Mouse (Mus musculus) gastrocnemius, postnatal 10 days (tissue): ENCODE measurements around the gene Sorcs3. TPM values are rescaled to one million over a fixed set of nuclear protein-coding genes. Genes with fewer than 3 reads are reported as not detected.

Source experiments
- DNase-seq: peaks from one replicate; pipeline ENCODE4 v3.0.0; 2021; ENCODE audit warnings: mixed read lengths
- total RNA-seq, 2 experiments: library from RNA; stranded (reverse); gene quantifications; 2 replicates each; pipeline ENCODE4 v1.2.3; 2021

Gene Sorcs3
- total RNA-seq, 2 experiments from 2014 or later: 0.07 to 0.14 TPM

DNA sequence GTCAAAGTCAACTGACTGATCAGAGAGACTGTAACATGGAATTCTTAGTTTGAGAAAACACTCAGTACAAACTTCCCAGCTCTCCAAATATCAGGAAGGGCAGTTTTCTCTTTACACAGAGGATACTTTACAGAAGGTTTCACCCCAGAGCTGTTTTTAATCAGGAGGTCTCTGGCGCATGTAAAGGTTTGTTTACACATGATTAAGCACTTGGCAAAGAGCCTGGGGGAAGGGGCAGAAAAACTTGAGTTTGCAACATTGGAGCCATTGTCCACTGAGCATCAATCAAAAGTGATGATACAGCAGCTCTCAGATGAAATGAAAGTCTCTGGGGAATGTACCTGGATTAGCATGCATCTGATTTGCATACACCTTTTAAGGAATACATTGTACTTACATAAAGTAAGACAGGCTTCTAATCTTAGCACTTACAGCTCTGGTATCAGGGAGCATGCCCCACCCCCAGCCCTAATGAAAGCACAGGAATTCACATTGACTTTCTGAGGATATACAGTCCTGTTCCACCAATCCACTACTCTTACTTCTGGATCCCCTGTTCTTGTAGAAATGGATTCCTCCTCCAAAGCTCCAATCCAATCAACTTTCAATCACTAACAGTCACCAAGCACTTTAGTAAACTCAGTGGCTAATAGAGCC is 500.6 kb downstream of the Sorcs3 start:
- DNase-seq: no peak

DNA sequence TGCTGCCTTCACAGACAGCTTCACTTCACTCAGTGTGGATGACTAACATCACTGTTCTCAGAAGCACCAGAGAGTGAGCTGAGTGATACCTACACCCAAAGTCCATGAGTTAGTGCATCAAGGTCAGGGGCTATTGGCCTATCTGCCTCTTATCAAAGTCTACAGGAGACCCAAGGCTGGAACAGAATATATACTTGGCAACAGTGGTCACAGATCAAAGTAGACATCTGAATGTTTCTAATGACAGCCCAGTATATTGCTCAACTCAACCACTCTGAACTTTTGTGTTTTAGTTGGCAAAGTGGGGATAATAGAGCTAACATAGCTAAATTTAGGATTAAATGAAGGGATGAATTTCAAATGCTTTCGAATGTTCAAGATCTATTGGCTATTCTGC is 501.1 kb downstream of the Sorcs3 start:
- DNase-seq: no peak

DNA sequence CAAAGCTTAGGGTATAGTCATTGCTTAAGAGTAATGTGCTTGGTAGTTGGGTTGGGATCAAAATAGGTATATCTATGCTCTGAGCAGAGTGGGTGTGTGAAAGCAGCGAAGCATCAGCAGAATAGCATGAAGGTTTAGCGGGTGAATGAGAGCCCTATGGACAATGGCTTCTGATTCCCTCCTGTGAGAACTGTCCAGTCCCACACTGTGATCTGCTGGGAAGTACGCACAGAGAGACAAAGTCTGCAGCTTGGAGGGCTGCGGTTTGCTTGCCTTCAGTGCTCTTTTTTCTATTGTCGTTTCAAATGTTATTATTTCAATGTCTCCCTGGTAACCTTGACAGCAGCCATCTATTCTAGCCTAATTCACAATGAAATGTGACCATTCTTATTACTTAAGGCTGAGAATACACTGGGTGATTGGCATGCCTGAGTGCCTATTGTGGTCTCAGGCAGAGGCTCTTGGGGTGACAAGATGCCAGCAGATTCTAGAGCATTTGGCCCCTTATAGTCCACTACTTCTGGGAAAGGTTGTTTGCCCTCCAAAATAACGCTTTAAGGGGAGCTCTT is 520.1 kb downstream of the Sorcs3 start:
- DNase-seq: no peak

DNA sequence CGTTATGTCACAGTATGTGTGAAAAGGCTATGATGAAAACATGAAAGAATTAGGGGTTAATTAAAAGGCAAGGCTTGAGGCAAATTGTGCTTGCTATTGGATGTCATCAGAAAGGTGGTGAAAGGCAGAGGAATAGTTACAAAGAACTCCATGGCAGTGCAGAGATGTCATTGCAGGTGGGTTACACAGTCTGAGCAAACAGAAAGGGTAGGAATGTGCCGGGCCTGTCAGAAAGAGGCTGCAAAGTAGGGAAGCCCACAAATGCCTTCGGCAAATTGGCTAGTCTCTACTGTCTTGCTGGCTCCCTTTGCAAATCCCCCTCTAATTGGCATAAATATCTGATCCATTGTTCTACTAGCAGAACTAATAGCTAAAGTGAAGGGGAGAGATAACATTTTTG is 521.2 kb downstream of the Sorcs3 start:
- DNase-seq: no peak

DNA sequence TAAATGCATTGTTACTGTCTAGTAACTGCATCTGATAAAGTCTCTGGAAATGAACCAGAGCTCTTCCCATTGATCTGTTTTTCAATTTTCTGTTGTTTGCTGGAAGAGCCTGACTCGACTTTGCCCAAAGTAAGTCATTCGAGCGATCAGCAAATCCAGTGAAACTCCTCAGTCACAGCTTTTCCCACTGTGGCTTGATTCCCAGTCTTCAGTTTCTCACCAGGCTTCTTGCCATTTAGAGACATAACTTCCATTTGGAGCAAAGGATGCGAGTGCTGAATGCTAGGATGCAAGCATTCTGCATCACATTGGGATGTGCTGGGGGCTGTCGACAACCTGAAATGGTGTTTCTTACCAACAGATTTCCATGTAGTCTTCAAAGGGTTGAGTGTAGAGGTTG is 521.8 kb downstream of the Sorcs3 start:
- no peak for DNase-seq

DNA sequence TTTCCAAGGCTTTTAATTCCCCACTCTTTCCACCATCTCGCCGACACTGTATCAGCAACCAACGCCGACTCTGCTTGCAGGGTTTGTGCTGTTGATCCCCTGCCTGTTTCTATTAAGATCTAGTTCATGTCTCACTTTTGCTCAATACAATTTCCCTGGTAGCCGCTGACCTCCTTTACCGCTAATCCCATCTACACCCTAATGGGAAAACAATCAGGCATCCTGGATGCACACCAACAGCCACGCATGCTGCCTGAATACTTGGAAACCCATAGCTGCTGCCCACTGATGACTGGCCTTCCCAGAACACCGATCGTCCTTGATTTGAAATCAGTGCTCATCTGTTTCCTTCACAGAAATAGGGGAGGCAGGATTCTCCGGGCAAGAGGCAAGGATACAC is 525.9 kb downstream of the Sorcs3 start:
- DNase-seq: no peak

DNA sequence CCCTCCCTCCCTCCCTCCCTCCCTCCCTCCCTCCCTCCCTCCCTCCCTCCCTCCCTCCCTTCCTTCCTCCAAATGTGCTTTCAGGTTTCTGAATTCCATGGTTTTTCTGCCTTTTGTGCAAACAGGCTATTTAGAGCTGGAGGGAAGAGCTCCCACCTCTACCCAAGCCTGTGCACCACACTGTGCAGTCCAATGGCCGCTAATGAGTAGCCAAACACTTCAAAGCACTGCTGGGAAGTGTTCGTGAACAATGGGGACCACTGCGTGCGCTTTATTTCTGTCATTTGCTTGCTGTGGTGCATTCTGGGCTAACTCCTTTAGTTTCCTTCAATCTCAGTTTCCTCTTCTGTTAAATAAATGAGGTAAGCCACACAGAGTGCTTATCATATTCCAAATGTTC is 528.5 kb downstream of the Sorcs3 start:
- no peak for DNase-seq

DNA sequence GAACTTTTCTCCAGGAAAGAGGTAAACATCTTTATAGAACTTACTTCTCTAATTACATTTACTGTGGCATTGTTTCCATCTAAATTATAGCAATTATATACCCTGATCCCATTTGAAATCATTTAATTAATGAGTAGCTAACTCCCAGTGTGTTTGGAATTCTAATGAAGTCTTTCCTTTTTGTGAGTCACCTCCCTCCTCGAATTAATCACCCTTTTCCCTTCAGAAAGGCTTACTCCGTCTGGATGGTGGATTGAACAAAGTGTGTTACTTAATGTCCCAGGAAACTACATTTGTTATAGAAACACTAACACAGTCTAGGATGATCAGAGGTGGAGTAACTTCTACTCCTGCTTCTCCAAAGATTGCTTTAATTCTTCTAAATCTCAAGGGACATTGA is 531.7 kb downstream of the Sorcs3 start:
- no peak for DNase-seq

DNA sequence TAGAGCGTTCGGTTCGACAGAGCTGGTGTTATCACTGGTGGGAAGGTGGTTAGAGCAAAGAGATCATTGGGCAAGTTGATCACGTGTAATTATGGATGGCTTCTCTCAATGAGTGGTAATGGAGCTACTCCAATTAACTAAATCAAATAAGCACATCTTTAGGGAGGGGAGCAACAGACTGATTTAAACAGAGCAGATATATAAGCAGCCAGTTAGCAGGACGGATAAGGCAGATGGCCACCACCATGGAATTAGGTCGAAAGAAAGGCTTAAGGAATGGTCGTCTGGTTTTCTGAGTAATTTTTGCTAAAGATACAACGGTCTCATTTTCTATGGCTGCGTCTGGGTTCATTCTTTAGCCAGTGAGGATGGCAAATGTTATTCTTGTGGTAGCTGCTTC is 549.3 kb downstream of the Sorcs3 start:
- DNase-seq: no peak

DNA sequence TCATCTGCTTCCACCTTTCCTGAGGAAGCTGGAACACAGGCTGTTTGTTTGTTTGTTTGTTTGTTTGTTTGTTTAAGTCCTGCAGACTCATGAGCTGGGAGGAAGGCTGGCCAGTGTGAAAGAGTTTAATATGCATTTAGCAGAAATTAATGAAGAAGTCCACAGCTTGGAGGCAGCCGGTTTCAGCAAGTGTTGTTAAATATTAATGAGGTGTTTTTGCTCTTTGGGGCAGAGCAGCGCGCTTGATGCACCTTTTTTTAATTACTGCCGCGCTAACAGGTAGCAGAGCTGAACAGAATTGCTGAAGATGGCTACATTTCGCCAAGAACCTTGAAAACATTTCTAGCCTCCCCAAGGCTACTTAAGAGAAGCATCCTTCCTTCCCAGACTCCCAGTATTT is 551.0 kb downstream of the Sorcs3 start:
- DNase-seq: no peak

DNA sequence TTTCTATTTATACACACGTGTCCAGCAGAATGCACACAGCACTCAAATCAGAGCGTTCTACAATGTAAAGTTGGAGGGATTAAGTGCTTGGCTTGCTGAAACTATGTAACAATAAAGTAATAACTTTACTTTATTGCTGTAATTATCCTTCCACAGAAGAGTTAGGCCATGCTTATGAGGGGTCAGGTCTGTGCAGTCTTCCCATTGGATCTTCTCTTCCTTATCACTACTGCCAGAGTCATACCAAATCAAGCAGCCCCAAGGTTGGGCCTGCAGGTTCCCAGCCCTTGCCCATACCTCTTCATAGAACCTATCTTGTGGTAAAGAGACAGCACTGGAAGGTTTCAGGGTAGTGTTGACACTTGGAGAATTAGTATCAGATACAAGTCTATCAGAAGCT is 560.7 kb downstream of the Sorcs3 start:
- no peak for DNase-seq

DNA sequence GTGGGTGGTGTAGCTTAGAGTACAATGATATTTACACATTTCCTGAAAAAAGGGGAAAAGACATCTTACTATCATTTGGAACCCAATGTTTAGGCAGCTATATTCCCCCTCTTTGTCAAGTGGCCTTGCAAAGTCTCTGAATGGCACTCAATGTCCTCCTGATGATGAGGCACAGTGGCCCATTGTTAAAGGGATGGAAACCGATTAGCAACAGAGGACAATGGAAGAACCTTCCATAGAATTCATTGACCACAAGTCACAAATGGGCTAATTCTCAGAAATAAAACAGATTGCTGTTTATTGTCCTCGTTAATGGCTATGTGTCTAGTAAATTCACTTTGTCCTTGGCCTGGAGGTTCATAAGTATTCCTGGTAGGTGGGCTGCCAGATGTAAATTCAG is 565.7 kb downstream of the Sorcs3 start:
- no peak for DNase-seq

DNA sequence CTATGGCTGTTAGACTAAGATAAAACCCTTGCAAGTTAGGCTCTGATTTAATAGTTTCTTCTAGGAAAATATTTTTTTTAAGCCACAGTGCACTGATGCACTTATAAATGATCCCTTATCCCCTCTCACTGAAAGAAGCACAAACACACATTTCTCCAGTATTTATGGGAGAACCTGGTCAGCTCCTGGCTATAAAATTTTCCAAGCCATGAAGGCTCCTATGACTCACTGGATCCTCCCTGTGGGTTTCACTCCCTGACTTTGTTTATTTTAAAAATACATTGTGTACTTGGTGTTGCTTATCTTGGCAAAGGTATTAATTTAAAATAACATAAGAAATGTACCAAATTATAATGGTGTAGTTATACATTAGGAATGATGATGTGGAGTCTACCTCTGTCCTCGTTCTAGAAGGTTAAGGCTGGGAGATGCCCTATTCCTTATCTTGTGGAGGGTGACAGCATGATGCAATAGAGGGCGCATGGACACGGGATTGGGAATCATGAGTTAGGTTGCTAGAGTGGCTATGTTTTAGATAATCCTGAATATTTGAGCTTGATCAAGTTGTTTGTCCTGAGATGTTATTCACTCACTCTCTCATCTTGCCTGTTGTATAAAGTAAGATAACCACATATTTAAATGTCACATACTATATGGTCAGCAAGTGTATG is 573.4 kb downstream of the Sorcs3 start:
- no peak for DNase-seq

DNA sequence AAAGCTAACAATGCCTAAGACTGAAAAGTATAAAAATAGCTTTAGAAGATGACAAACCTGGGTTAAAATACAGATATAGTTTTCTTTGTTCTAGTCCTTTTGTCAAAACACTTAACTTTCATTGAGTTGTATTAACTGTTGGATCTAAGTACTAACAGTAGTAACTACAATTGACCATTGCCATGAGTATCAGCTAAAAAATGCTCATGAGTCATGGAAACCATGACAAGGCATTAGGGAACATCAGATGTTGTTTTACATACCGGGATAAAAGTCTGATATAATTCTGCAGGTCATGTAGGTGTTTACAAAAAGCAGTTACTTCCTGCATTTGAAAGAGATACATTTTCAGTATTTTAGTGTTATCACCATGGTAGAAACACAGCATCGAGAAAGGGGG is 575.0 kb downstream of the Sorcs3 start:
- DNase-seq: no peak

DNA sequence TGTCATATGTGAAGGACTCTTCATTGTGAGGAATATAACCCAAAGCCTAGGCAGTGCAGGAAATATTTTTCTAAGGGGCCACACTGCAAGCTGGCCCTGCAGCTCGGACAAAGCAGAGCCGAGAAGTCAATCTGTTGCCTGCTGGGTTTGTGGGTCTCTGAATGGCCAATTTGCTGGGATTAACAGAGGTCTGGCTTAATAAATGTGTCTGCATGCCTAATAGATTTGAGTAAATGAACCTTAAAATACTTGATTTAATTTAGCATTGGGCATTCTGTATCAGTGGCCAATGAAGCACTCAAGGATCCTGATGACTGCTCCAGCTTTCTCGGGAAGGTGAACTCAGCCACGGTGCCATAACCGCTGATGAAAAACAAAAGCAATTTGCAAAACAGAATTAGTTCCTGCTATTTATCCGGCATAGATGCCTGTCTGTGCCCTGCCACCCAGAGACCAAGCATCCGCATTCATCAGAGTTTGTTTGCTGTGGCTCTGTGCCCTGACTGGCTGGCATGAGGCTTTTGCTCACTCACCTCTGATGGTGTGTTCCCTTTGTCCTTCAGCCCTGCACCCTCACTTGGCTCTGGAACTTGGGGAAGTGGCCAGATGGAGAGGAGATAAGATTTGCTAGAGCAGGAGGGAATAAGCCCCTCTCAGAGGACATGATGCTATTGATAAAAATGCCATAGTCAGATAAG is 576.3 kb downstream of the Sorcs3 start:
- no peak for DNase-seq

DNA sequence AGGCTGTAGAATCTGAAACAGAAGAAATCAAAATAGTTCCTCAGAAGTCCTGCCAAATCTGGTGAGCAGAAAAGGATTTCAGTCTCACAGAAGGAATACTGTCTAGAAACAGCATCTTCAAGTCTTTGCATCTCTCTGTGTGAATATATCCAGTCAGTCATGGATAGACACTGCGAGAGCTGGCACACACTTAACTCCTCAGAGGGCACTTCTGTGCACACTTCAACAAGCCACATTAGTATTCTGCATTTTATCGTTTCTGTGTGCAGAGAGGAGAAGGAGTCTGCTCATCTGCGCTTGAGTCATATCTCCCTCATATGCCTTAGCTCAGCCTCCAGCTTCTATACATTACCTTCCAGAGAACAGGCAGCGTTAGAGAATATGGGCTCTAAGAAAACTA is 581.4 kb downstream of the Sorcs3 start:
- DNase-seq: no peak

DNA sequence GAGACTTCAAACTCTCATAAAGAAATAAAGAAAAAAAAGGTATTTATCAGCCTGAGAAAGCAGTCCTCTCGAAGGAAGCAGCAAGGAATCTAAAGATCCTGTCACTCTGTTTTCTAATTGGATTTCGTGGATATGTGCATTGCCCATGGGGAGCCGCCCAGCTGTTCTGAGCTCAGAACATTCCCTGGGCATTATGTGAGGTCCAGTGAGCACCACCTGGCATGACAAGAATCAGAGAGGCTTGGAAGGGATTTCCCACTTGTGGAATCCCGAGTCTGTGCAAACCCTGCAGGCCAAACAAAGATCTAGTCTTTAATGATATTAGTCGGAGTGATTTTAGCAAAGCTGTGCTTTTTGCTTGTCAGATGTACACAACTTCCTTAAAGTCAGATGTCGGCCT is 598.7 kb downstream of the Sorcs3 start:
- DNase-seq: no peak

DNA sequence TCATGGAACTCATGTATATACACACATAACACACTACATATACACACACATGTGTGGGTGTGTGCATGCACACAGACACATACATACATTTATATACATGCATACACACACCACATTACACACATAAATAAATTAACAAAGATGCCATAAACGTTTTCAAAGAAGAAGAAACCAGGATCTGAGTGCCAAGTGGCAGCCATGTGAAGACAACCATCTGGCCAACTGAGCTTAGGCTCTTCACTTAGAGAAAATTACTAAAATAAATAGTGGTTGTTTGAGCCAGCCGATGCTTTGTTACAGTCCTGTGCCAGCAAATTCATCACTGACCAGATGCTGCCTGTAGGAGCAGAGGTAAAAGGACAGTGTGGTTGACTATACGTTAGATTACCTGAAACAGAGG is 605.7 kb downstream of the Sorcs3 start:
- DNase-seq: no peak

DNA sequence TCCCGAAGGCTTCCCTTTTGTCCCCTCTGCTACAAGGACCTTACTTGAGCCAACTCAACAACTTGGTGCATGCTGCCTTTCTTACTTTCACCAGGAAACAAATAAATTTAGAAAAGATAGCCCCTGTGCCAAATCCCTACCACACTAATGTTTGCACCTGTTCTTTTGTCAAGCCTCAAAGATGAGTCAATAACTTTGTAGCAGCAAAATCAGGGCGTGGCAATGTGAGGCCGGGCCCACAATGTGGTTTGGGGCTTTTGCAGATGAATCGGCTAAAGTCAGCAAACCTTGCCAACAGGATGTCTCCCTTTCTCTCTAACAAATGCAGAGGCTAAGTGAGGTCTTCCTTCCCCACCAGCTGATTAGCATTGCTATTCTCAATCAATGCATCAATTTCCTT is 608.0 kb downstream of the Sorcs3 start:
- DNase-seq: no peak

DNA sequence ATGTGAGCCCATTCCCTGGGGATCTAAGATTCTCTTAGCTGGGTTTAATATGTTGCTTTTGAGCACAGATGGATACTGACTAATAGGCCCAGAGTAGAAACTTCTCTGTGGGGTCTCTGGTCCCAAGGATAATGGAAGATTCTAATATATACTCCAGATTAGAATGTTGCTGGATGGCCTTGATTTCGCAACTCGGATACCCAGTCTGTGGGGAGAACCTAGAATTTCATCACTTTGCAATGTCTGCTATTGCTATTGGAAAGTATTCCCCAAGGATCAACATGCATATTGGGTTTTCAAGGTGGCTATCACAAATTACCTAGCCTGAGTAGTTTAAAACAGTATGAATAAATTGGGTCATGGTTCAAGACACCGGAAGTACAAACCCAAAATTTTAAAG is 609.2 kb downstream of the Sorcs3 start:
- no peak for DNase-seq

DNA sequence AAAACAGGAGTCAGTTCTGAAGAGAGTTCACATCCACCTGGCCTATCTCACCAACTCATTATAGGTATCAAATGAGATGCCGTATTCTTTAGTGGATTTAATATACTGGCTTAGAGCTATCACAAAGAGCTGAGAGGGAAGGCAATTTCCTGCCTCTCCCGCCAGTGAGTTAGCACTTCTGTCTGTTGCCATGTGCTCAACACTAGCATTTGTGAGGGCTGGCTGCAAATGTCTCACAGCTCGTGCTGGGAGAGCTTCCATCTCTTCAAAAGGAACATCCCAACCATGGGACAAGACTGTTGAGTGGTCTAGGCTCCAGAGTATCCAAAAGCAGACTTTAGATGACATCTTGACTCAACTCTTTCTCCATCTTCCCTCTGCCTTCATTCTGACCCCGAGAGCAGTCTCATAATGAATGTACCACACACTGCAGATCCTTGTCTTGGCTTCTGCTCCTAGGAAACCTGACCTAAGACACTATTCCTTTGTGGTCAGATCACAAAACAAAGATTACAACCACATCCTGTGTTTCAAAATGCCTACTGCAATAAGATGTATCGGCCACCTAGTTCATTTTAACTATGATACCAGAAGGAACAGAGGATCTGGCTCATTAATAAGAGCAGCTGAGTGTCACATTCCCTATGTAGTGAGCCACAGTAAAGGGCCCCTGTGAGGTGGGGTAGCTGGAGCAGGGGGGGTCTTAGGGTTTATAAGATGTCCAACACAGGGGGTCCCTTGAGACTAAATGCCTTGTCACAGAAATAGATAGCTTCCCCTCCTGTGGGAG is 614.9 kb downstream of the Sorcs3 start:
- no peak for DNase-seq

DNA sequence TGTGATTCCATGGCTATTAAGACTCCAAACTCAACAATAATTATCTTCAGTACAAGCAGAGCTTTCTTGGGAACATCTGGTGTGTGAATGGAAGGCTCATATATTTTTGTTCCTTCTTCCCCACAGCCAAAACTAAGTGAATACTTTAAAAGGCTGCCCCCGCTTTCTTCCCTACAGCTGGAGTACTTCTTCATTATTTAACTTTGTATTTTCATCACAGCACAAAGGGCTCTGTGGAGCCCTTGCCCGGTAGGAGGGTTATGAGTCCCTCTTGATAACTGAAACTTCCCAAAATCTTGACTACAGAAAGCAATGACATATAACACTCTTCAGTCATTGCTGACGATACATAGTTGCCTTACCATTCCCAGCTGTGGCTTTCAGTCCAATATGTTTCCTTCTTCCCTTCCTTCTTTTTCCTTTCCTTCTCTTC is 615.5 kb downstream of the Sorcs3 start:
- DNase-seq: no peak

DNA sequence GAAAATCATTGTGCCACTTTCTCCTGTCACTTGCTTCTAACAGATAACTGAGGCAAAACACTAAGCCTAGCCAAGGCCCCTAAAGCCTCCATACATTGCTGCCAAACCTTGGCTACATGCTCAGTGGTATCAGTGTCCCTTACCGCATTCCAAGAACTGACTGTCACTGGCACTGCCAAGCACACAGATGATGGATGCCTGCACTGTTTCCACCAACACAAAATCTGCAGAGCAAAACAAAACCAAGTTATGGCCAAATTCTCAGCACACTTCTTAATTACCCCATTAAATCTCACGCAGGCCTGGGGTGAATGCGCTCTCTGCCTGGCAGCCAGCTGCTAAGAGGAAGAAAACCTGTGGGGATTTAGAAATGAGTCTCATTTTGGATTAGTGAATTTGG is 628.5 kb downstream of the Sorcs3 start:
- DNase-seq: no peak
